Mouse (Mus musculus): ENCODE results near the gene Sdf4. TPM values are rescaled to one million over a fixed set of nuclear protein-coding genes. Genes with fewer than 3 reads are reported as not detected.

Gene Sdf4
- polyA plus RNA-seq (2014; fragmentation: Illumina TruSeq; extraction: RNeasy Lipid Tissue Mini Kit (QIAGEN cat#74804); ENCODE audit: insufficient read depth, low read depth, low replicate concordance): 179 TPM

GRCm38 (mm10) chr4:155992241-155992905 is at the start of gene Sdf4, which contains the start of gene B3galt6:
Sdf4 (plus strand) TSS chr4:155992872.
B3galt6 (minus strand) TSS chr4:155992649.

GRCm38 (mm10) chr4:155943534-155944249 is 49.0 kb upstream of the Sdf4 start, which contains the start of gene Ube2j2:
Ube2j2 (plus strand) TSS chr4:155943831.

DNA sequence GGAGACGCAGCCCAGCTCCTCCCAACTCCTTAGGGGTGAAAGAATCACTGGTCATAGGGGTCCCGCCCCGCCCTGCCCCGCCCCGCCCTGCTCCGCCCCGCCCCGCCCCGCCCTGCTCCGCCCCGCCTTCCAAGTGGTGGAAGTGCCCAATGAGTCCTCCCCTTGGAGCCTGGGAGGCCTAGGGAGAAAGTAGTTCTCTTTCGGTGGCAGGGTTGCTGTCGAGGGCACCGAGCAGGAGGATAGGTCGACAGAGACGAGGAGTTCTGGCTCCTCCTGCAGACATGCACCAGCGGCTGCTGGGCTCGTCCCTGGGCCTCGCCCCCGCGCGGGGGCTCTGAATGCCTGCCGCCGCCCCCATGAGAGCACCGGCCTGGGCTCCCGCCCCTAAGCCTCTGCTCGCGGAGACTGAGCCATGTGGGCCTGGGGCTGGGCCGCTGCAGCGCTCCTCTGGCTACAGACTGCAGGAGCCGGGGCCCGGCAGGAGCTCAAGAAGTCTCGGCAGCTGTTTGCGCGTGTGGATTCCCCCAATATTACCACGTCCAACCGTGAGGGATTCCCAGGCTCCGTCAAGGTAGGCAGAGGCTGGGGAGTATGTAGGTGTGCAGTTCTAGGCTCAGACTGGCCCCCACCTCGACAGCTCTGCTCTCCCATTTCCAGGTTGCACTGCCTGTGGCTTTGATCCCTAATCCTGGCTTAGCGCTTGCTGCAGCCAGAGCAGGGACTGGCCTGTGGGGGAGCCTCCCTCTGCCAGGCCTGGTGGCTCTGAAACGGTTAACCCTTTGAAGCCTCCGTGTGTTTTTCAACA is 30.3 kb upstream of the Sdf4 start, which contains the start of gene C1qtnf12:
C1qtnf12 (plus strand) TSS at position 152 of the 805 bp plus-strand sequence.

DNA sequence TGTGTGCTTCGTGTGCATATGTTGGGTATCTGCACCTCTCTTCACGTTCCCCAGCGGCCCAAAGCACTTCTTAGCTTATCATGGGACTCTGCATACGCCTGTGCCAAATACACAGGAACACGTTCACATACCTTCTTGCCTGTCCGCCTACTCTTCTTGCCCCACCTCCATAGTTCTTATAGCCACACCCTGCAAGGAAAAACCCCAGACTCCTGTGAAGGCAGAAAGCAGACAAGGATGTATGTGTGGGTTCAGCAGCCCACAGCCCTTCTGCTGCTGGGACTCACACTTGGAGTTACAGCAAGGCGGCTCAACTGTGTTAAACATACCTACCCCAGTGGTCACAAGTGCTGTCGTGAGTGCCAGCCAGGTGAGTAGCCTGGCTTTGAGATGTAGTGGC is 21.0 kb downstream of the Sdf4 start, which contains the start of gene Tnfrsf4:
Tnfrsf4 (plus strand) TSS at position 207 of the 400 bp plus-strand sequence.

DNA sequence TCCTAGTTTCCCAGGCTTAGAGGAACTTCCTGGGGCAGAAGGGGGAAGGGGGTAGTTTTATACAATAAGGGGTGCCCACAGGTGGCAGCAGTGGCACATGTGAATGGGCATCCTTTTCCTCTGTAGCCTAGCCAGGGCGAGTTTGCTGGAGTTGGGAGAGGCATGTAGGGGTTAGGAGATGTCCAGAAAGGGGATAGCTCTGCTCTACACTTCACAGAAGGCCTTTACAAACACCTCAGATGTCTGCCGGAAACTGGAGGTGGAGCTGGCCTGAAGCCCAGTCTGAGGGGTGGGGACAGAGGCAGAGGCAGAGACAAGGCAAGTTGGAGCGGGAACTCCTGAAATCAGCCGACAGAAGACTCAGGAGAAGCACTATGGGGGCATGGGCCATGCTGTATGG is 33.3 kb downstream of the Sdf4 start, which contains the start of gene Tnfrsf18:
Tnfrsf18 (plus strand) TSS at position 152 of the 400 bp plus-strand sequence.

DNA sequence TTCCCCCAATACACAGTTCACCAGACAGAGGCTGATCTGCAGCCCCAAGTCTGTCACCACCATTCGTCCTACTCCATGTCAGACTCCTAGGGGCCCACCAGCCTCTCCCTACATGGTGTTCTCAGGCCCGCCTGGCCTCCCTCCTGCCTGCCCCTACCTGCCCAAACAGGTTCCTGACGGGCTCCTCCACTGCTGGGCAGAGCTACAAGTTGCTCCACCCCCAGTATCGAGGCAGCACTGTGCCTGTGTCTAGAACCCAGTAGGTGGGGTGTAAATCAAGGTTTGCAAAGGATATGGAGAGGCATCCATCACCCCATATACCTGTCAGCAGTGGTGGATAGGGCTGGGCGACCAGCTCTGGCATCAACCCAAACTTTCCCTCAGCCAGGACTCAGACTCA is 66.6 kb downstream of the Sdf4 start, which contains the start of gene Ttll10:
Ttll10 (minus strand) TSS at position 154 of the 400 bp plus-strand sequence.

Other genes starting within 250 kb of the Sdf4 start
- 17.7 TPM for gene Atad3a, start 231.8 kb upstream of the Sdf4 start, polyA plus RNA-seq (2014; fragmentation: Illumina TruSeq; extraction: RNeasy Lipid Tissue Mini Kit (QIAGEN cat#74804); ENCODE audit: insufficient read depth, low read depth, low replicate concordance)
- 3.0 TPM for gene Vwa1, start 218.2 kb upstream of the Sdf4 start, polyA plus RNA-seq (2014; fragmentation: Illumina TruSeq; extraction: RNeasy Lipid Tissue Mini Kit (QIAGEN cat#74804); ENCODE audit: insufficient read depth, low read depth, low replicate concordance)
- 0.29 TPM for gene Tmem88b, start 207.0 kb upstream of the Sdf4 start, polyA plus RNA-seq (2014; fragmentation: Illumina TruSeq; extraction: RNeasy Lipid Tissue Mini Kit (QIAGEN cat#74804); ENCODE audit: insufficient read depth, low read depth, low replicate concordance)
- gene Ankrd65, start 202.4 kb upstream of the Sdf4 start, polyA plus RNA-seq (2014; fragmentation: Illumina TruSeq; extraction: RNeasy Lipid Tissue Mini Kit (QIAGEN cat#74804); ENCODE audit: insufficient read depth, low read depth, low replicate concordance): 3.2 TPM
- gene Mrpl20, start 190.0 kb upstream of the Sdf4 start, polyA plus RNA-seq (2014; fragmentation: Illumina TruSeq; extraction: RNeasy Lipid Tissue Mini Kit (QIAGEN cat#74804); ENCODE audit: insufficient read depth, low read depth, low replicate concordance): 112 TPM
- 51.7 TPM for gene Ccnl2, start 180.4 kb upstream of the Sdf4 start, polyA plus RNA-seq (2014; fragmentation: Illumina TruSeq; extraction: RNeasy Lipid Tissue Mini Kit (QIAGEN cat#74804); ENCODE audit: insufficient read depth, low read depth, low replicate concordance)
- 106 TPM for gene Aurkaip1, start 161.6 kb upstream of the Sdf4 start, polyA plus RNA-seq (2014; fragmentation: Illumina TruSeq; extraction: RNeasy Lipid Tissue Mini Kit (QIAGEN cat#74804); ENCODE audit: insufficient read depth, low read depth, low replicate concordance)
- gene Mxra8, start 153.2 kb upstream of the Sdf4 start, polyA plus RNA-seq (2014; fragmentation: Illumina TruSeq; extraction: RNeasy Lipid Tissue Mini Kit (QIAGEN cat#74804); ENCODE audit: insufficient read depth, low read depth, low replicate concordance): 188 TPM
- 25.1 TPM for gene Dvl1, start 145.5 kb upstream of the Sdf4 start, polyA plus RNA-seq (2014; fragmentation: Illumina TruSeq; extraction: RNeasy Lipid Tissue Mini Kit (QIAGEN cat#74804); ENCODE audit: insufficient read depth, low read depth, low replicate concordance)
- gene Tas1r3, start 129.5 kb upstream of the Sdf4 start, polyA plus RNA-seq (2014; fragmentation: Illumina TruSeq; extraction: RNeasy Lipid Tissue Mini Kit (QIAGEN cat#74804); ENCODE audit: insufficient read depth, low read depth, low replicate concordance): 0.19 TPM
- gene Cptp, start 123.4 kb upstream of the Sdf4 start, polyA plus RNA-seq (2014; fragmentation: Illumina TruSeq; extraction: RNeasy Lipid Tissue Mini Kit (QIAGEN cat#74804); ENCODE audit: insufficient read depth, low read depth, low replicate concordance): 6.7 TPM
- gene Ints11, start 123.3 kb upstream of the Sdf4 start, polyA plus RNA-seq (2014; fragmentation: Illumina TruSeq; extraction: RNeasy Lipid Tissue Mini Kit (QIAGEN cat#74804); ENCODE audit: insufficient read depth, low read depth, low replicate concordance): 18.8 TPM
- gene Pusl1, start 101.1 kb upstream of the Sdf4 start, polyA plus RNA-seq (2014; fragmentation: Illumina TruSeq; extraction: RNeasy Lipid Tissue Mini Kit (QIAGEN cat#74804); ENCODE audit: insufficient read depth, low read depth, low replicate concordance): 13.1 TPM
- 6.0 TPM for gene Acap3, start 101.0 kb upstream of the Sdf4 start, polyA plus RNA-seq (2014; fragmentation: Illumina TruSeq; extraction: RNeasy Lipid Tissue Mini Kit (QIAGEN cat#74804); ENCODE audit: insufficient read depth, low read depth, low replicate concordance)
- 45.9 TPM for gene Ube2j2, start 49.0 kb upstream of the Sdf4 start, polyA plus RNA-seq (2014; fragmentation: Illumina TruSeq; extraction: RNeasy Lipid Tissue Mini Kit (QIAGEN cat#74804); ENCODE audit: insufficient read depth, low read depth, low replicate concordance)
- gene C1qtnf12, start 30.6 kb upstream of the Sdf4 start, polyA plus RNA-seq (2014; fragmentation: Illumina TruSeq; extraction: RNeasy Lipid Tissue Mini Kit (QIAGEN cat#74804); ENCODE audit: insufficient read depth, low read depth, low replicate concordance): 18.9 TPM
- gene B3galt6, start 223 bp upstream of the Sdf4 start, polyA plus RNA-seq (2014; fragmentation: Illumina TruSeq; extraction: RNeasy Lipid Tissue Mini Kit (QIAGEN cat#74804); ENCODE audit: insufficient read depth, low read depth, low replicate concordance): 3.9 TPM
- gene Tnfrsf4, start 21.0 kb downstream of the Sdf4 start, polyA plus RNA-seq (2014; fragmentation: Illumina TruSeq; extraction: RNeasy Lipid Tissue Mini Kit (QIAGEN cat#74804); ENCODE audit: insufficient read depth, low read depth, low replicate concordance): 2.9 TPM
- 4.0 TPM for gene Tnfrsf18, start 33.3 kb downstream of the Sdf4 start, polyA plus RNA-seq (2014; fragmentation: Illumina TruSeq; extraction: RNeasy Lipid Tissue Mini Kit (QIAGEN cat#74804); ENCODE audit: insufficient read depth, low read depth, low replicate concordance)
- 1.3 TPM for gene Ttll10, start 66.5 kb downstream of the Sdf4 start, polyA plus RNA-seq (2014; fragmentation: Illumina TruSeq; extraction: RNeasy Lipid Tissue Mini Kit (QIAGEN cat#74804); ENCODE audit: insufficient read depth, low read depth, low replicate concordance)
- 4.0 TPM for gene 9430015G10Rik, start 117.1 kb downstream of the Sdf4 start, polyA plus RNA-seq (2014; fragmentation: Illumina TruSeq; extraction: RNeasy Lipid Tissue Mini Kit (QIAGEN cat#74804); ENCODE audit: insufficient read depth, low read depth, low replicate concordance)
- not detected for gene Rnf223, start 137.6 kb downstream of the Sdf4 start, polyA plus RNA-seq (2014; fragmentation: Illumina TruSeq; extraction: RNeasy Lipid Tissue Mini Kit (QIAGEN cat#74804); ENCODE audit: insufficient read depth, low read depth, low replicate concordance)
- 53.1 TPM for gene Agrn, start 204.6 kb downstream of the Sdf4 start, polyA plus RNA-seq (2014; fragmentation: Illumina TruSeq; extraction: RNeasy Lipid Tissue Mini Kit (QIAGEN cat#74804); ENCODE audit: insufficient read depth, low read depth, low replicate concordance)
- gene Isg15, start 207.9 kb downstream of the Sdf4 start, polyA plus RNA-seq (2014; fragmentation: Illumina TruSeq; extraction: RNeasy Lipid Tissue Mini Kit (QIAGEN cat#74804); ENCODE audit: insufficient read depth, low read depth, low replicate concordance): 46.9 TPM
- gene AW011738, start 210.4 kb downstream of the Sdf4 start, polyA plus RNA-seq (2014; fragmentation: Illumina TruSeq; extraction: RNeasy Lipid Tissue Mini Kit (QIAGEN cat#74804); ENCODE audit: insufficient read depth, low read depth, low replicate concordance): 2.0 TPM
- gene Perm1, start 223.0 kb downstream of the Sdf4 start, polyA plus RNA-seq (2014; fragmentation: Illumina TruSeq; extraction: RNeasy Lipid Tissue Mini Kit (QIAGEN cat#74804); ENCODE audit: insufficient read depth, low read depth, low replicate concordance): 1.2 TPM
- 11.9 TPM for gene Plekhn1, start 242.0 kb downstream of the Sdf4 start, polyA plus RNA-seq (2014; fragmentation: Illumina TruSeq; extraction: RNeasy Lipid Tissue Mini Kit (QIAGEN cat#74804); ENCODE audit: insufficient read depth, low read depth, low replicate concordance)
- gene Noc2l, start 243.1 kb downstream of the Sdf4 start, polyA plus RNA-seq (2014; fragmentation: Illumina TruSeq; extraction: RNeasy Lipid Tissue Mini Kit (QIAGEN cat#74804); ENCODE audit: insufficient read depth, low read depth, low replicate concordance): 23.9 TPM